Mouse (Mus musculus): ENCODE data around the gene Gjd3.
A peak's percentile ranks its signal among the peaks of the same experiment; 100 is the strongest.

Gjd3 gene

DNA sequence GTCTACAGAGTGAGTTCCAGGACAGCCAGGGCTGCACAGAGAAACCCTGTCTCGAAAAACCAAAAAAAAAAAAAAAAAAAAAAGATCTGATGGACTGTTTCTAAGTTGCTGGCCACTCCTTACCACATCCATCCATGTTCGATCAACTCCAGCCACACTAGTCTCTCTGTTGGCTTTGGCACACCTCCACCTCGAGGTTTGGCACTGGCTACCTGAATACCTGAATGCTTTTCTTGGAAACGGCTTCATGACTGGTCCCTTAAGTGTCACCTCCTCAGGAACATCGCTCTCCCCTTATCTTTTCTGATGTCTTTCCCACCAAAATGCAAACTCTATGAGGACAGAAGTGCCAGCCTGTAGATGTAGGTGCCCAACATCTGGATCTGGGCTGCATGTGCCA, 3.5 kb downstream of the Gjd3 start:
- DNase-seq, result no peak

DNA sequence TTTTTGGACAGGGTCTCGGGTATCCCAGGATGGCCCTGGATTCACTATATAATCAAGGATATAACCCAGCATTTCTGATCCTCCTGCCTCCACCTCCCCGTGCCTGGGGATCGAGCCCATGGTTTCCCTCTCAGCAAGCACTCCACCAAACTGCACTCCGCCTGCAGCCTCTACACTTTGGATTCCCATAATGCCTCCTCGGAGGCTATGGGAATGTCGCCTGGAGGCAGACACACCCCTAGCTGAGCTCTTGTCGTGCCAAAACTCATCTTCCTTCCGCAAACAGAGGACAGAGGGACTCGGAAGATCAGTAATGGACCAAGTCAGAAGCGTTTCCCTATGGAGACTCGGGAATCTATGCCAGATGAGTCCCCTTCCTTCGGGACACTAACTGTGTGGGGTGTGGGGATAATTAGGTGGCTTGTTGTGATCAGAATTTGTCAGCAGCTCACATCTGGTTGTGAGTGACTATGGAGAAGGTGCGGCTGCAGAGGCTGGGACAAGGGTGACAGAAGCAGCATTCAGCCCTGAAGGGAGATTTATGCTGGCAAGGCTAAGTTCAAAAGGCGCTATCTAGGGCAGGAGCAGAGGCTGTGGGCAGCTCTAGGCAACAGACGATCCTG, 4.2 kb downstream of the Gjd3 start:
- DNase-seq, result no peak

GRCm38 (mm10) chr11:98974871-98975719, 7.7 kb downstream of the Gjd3 start:
- peak; percentile 79 for DNase-seq

- no peak for DNase-seq
These were observed 8.6 kb downstream of the Gjd3 start for GRCm38 (mm10) chr11:98974213-98974612.

DNA sequence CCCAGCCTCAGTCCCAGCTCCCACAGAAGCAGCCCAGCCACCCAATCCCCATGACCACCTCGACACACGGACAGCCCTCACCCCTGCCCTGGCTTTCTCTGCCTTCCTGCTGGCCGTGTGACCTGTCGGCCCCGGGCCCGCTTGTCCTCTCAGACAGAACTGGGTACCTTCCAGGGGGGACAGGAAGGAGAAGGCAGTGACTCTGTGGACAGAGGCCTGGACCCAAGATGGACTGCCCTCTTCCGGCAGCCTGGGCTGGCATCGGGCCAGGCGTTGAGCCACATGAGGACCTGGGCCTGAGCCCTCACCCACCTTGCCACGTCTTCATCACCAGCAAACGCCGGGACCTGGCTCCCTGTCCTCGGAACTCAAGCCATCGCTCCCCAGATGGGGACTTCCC, 9.2 kb downstream of the Gjd3 start:
- no peak for DNase-seq

DNA sequence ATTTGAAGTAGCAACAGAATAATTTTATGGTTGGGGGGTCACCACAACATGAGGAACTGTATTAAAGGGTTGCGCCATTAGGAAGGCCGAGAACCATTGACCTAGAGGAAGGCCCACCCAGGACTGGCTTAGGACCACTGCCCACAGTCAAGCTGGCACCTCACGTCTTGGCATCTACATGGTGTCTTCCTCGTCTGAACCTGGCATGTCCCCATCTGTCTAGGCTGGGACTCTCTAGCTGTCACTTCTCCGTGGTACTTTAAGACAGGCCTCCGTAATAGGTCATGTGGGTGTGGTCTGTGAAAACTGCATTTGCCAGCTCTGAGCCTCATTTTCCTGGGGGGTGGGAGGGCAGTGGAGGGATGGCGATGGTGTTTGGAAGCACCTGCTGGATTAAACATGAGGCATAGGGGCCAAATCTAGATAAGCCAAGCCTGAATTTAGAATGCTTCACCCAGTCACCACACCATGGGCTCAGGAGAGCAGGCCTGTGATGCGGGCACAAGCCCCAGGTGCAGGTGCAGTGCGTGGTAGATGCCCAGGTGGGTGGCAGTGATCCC, 9.9 kb downstream of the Gjd3 start:
- no peak for DNase-seq

DNA sequence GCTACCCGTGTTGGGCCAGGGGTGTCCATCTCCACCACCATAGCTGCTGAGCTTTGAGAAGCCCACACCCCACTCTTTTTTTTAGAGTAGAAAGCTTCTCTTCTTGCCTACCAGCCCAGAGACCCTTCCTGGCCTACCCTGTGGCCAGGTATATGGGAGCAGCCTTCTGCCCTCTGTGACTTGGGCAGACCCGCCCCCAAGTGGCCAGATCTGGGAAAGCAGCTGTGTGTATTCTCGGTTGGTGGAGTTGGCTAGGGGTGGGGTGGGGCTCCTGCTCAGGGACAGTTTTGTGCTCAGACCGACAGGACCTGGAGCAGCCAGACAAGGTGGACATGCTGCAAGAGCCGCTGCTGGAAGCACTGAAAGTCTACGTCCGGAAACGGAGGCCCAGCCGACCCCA, 10.6 kb downstream of the Gjd3 start:
- DNase-seq, result peak; percentile 92

DNA sequence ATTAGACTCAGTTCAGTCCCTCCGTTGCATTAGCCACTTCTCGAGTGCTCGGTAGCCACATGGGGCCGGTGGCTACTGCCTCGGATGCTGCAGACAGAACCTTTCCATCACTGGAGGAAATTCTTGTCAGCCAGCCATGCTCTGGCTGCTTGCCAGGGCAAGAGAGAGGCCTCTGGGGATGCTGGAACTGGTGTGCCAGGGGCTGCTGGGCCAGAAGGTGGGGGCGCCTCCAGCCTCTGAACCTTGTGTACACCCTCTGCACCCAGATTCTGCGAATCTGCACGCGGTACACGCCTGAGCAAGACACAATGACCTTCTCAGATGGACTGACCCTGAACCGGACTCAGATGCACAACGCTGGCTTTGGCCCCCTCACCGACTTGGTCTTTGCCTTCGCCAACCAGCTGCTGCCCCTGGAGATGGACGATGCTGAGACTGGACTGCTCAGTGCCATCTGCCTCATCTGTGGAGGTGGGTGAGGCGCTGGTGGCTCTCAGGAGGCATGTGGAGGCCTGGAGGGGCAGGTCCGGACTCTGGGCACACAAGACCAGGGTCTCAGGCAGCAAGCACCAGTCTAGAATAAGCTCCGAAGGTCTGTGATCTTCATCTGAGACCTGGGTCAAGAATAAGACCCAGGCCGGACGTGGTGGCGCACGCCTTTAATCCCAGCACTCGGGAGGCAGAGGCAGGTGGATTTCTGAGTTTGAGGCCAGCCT, 11.3 kb downstream of the Gjd3 start:
- no peak for DNase-seq

DNA sequence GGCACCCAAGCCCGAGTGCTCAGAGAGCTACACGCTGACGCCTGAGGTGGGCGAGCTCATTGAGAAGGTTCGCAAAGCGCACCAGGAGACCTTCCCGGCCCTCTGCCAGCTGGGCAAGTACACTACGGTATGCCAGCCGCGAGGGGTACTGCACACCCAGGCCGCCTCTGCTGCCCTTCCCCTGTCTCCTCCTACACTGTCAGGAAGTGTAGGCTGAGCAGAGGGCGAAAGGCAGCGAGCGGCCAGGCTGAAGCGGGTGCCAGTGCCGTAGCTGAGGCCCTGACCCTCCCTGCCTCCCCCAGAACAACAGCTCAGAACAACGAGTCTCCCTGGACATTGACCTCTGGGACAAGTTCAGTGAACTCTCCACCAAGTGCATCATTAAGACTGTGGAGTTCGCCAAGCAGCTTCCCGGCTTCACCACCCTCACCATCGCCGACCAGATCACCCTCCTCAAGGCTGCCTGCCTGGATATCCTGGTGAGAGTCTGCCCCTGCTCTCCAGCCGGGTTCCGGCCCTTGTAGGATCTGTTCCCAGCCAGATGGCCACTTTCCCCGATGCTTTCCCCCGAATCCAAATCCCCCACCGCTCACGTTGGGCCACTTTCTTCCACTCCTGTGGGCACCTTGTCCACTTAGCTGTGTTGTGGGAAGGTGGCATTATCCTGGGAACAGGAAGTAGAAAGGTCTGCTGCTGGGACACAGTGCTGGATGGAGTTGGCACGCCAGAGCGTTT, 12.5 kb downstream of the Gjd3 start:
- peak; percentile 25 for DNase-seq

- DNase-seq, result no peak
These were observed 13.3 kb downstream of the Gjd3 start for GRCm38 (mm10) chr11:98969496-98969927.

DNA sequence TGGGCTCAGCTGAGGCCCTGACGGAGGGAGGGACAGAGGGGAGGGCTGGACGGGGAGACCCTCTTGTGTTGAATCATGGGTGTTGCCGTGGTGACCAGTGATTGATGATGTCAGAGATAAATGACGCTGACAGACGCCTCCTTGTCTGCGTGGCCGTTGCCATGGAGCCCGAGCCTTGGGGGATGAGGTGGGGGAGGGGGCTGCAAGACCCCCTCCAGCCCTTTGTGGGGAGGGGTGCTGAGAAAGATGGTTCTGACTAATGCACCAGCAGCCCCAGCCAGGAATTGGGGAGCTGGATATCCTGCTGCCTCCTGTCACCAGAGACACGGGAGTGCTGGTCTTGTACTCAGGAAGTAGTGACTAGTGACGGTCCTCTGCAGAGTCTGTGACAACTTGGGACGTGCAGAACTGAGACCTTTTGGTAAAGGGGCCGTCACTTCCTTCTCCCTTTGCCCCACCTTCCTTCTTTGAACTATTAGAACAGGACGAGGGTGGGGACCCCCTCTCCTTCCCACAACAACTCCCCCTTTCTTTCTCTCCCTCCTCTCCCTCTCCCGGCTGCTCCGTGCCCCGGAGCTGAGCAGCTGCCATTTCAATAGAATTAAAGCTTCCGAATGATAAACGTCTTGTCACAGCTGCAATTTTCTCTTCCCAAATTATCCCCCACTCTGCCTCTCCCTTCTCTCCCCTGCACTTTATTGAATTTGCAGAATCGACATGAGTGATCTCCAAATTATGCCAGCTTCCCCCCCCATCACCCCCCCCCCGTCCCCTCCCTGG, 13.9 kb downstream of the Gjd3 start:
- DNase-seq, result peak; percentile 32

DNA sequence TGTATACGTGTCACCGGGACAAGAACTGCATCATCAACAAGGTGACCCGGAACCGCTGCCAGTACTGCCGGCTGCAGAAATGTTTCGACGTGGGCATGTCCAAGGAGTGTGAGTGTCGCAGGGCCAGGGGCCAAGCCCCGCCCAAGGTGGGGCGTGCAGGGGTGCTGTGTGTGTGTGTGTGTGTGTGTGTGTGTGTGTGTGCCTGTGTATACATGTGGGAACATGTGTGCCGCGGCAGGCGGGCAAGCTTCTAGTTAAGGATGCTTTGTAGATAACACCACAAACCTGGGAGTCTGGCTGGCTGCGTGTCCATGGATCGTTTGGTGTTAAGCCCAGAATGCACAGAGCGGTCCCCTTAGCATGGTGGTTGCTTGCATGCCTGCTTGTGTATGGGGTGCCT, 14.7 kb downstream of the Gjd3 start:
- DNase-seq, result no peak

GRCm38 (mm10) chr11:98966499-98967141, 16.2 kb downstream of the Gjd3 start:
- DNase-seq, result peak; percentile 49

DNA sequence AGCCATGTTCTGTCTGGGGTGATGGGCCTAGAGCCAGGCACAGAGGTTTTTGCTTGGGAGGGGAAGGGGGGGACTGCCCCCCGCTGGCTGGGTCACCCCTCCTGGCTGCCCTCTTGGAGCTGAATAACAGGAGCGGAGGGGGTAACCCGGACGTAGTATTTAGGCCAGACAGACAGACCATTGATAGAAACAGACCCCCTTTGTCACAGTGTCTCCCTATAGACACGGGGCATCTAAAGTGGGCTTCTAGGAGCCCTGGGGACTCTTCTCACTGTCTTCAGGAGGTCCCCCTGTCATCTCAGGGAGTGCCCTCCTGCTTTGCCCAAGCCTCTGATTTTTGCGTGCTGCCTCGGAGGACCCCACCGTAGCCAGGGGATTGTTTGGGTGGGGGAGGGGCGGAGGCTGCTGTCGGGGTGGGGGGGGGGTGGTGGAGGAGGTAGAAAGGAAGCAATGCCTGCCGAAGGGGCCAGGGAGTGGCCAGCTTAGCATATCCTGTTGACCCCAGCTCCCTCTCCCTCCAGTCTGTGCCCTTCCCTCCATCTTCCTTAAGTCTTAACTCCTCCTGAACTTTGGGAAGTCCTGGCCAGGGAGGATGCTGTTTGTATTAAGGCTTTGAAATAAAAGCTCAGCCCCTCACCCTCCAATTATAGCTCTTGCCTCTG, 17.3 kb downstream of the Gjd3 start:
- DNase-seq, result peak; percentile 43

- peak; percentile 81 for DNase-seq
These were observed 18.0 kb downstream of the Gjd3 start for GRCm38 (mm10) chr11:98964616-98965415.

- no peak for DNase-seq
These were observed 18.6 kb downstream of the Gjd3 start for GRCm38 (mm10) chr11:98964201-98964615.

GRCm38 (mm10) chr11:98963191-98964021, 19.4 kb downstream of the Gjd3 start:
- DNase-seq, result peak; percentile 86

DNA sequence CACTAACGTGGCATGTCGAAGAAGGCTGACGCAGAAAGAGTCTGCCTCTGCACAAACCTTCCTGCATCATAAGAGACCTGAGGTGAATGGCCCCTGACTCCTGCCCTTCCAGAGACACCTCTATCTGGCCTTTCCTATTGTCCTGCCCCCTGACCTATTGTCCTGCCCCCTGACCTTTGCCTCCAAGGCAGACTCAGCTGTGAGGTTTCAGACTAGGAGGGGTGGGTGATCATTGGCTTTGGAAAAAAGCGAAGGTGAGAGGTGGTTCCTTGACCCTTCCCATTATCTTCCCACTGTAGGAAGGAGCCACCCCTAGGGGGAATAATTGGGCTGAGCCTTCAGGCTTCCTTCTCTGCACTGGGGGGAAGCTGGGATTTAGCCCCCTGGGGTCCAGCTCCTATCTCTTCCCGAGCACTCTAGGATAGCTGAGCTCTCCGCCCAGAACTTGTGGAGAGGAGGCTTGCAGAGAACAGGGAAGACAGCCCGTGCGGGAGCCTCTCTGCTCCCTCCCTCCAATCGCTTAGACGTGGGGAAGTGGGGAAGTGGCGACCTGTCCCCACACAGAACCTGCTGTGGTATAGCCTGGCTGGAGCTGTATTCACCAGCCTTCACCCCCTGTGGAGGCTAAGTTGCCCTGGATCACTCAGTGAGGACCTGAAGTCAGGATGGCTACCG, 20.3 kb downstream of the Gjd3 start:
- peak; percentile 38 for DNase-seq

Measured in thymus, postnatal 14 days (tissue).